Mouse (Mus musculus): ENCODE results near the gene Cfap157. TPM values are rescaled to one million over a fixed set of nuclear protein-coding genes. Genes with fewer than 3 reads are reported as not detected.

Cfap157 gene
- polyA plus RNA-seq, 1 experiment from 2014 or later: 0.45 TPM

- Histone ChIP-seq H3K27ac (no peak overlapping the region), H3K4me2 (ENCODE audit: low read length) (no peak overlapping the region), H3K27me3 (ENCODE audit: insufficient read depth, low read length) (no peaks in the 10 kb centered on the region), H3K4me1 (replicated peaks; ENCODE audit: insufficient read depth, low read length) (no peaks in the 10 kb centered on the region), H3K36me3 (ENCODE audit: insufficient read depth, low read length) (0 out of 2 replicates have a peak, but pooled peaks cover 6% of the 10 kb centered on the region), H3K9me3 (replicated peaks; ENCODE audit: low read length) (no peaks in the 10 kb centered on the region), H3K4me3 (replicated peaks; ENCODE audit: low read depth, low read length) (no peak overlapping the region), H3K9ac (ENCODE audit: low read depth, low read length) (no peak overlapping the region)
- 93% methylated on average over 2 of the region's 2 CpGs for WGBS
- ATAC-seq (replicated peaks; ENCODE audit: low FRiP score, low read depth): no peak
- no peak for DNase-seq (ENCODE audit: low spot score)
- no peak for TF ChIP-seq CTCF (IDR thresholded peaks at IDR 0.05; ENCODE audit: low read depth)
These were observed 32.3 kb upstream of the Cfap157 start for GRCm38 (mm10) chr2:32816497-32816896.

- no peak overlapping the region for H3K27ac ChIP-seq
- H3K27me3 ChIP-seq (ENCODE audit: insufficient read depth, low read length): no peaks in the 10 kb centered on the region
- WGBS: 69% methylated on average over 8 of the region's 8 CpGs
- 0 out of 2 replicates have a peak, but pooled peaks cover 10% of the 10 kb centered on the region for H3K36me3 ChIP-seq (ENCODE audit: insufficient read depth, low read length)
- H3K4me3 ChIP-seq (replicated peaks; ENCODE audit: low read depth, low read length): no peak overlapping the region
- no peaks in the 10 kb centered on the region for H3K4me1 ChIP-seq (replicated peaks; ENCODE audit: insufficient read depth, low read length)
- H3K9ac ChIP-seq (ENCODE audit: low read depth, low read length): no peak overlapping the region
- no peaks in the 10 kb centered on the region for H3K9me3 ChIP-seq (replicated peaks; ENCODE audit: low read length)
- H3K4me2 ChIP-seq (ENCODE audit: low read length): no peak overlapping the region
- TF ChIP-seq CTCF (IDR thresholded peaks at IDR 0.05; ENCODE audit: low read depth): no peak
- DNase-seq (ENCODE audit: low spot score) (no peak), ATAC-seq (replicated peaks; ENCODE audit: low FRiP score, low read depth) (no peak)
These were observed 27.7 kb upstream of the Cfap157 start for GRCm38 (mm10) chr2:32811959-32812358.

GRCm38 (mm10) chr2:32808816-32809566, 24.8 kb upstream of the Cfap157 start:
- Histone ChIP-seq H3K4me1 (replicated peaks; ENCODE audit: insufficient read depth, low read length) (no peaks in the 10 kb centered on the region), H3K27ac (no peak overlapping the region), H3K4me3 (replicated peaks; ENCODE audit: low read depth, low read length) (no peak overlapping the region), H3K4me2 (ENCODE audit: low read length) (no peak overlapping the region), H3K27me3 (ENCODE audit: insufficient read depth, low read length) (no peaks in the 10 kb centered on the region), H3K9ac (ENCODE audit: low read depth, low read length) (no peak overlapping the region), H3K36me3 (ENCODE audit: insufficient read depth, low read length) (0 out of 2 replicates have a peak, but pooled peaks cover 4% of the 10 kb centered on the region), H3K9me3 (replicated peaks; ENCODE audit: low read length) (no peaks in the 10 kb centered on the region)
- no peak for TF ChIP-seq CTCF (IDR thresholded peaks at IDR 0.05; ENCODE audit: low read depth)
- no peak for DNase-seq (ENCODE audit: low spot score)
- 89% methylated on average over 14 of the region's 14 CpGs for WGBS
- no peak for ATAC-seq (replicated peaks; ENCODE audit: low FRiP score, low read depth)

GRCm38 (mm10) chr2:32798251-32798962, 14.2 kb upstream of the Cfap157 start:
- no peak for DNase-seq (ENCODE audit: low spot score)
- Histone ChIP-seq H3K36me3 (ENCODE audit: insufficient read depth, low read length) (0 out of 2 replicates have a peak, but pooled peaks cover 14% of the 10 kb centered on the region), H3K9ac (ENCODE audit: low read depth, low read length) (no peak overlapping the region), H3K9me3 (replicated peaks; ENCODE audit: low read length) (no peaks in the 10 kb centered on the region), H3K4me2 (ENCODE audit: low read length) (no peak overlapping the region), H3K4me1 (replicated peaks; ENCODE audit: insufficient read depth, low read length) (no peaks in the 10 kb centered on the region), H3K4me3 (replicated peaks; ENCODE audit: low read depth, low read length) (no peak overlapping the region), H3K27me3 (ENCODE audit: insufficient read depth, low read length) (no peaks in the 10 kb centered on the region), H3K27ac (no peak overlapping the region)
- no peak for ATAC-seq (replicated peaks; ENCODE audit: low FRiP score, low read depth)
- no peak for TF ChIP-seq CTCF (IDR thresholded peaks at IDR 0.05; ENCODE audit: low read depth)
- 49% methylated on average over 10 of the region's 10 CpGs for WGBS

GRCm38 (mm10) chr2:32795748-32796418, 11.7 kb upstream of the Cfap157 start:
- DNase-seq (ENCODE audit: low spot score) (no peak), ATAC-seq (replicated peaks; ENCODE audit: low FRiP score, low read depth) (no peak)
- no peak overlapping the region for H3K4me2 ChIP-seq (ENCODE audit: low read length)
- no peak overlapping the region for H3K9ac ChIP-seq (ENCODE audit: low read depth, low read length)
- H3K4me3 ChIP-seq (replicated peaks; ENCODE audit: low read depth, low read length): no peak overlapping the region
- H3K27ac ChIP-seq: no peak overlapping the region
- no peaks in the 10 kb centered on the region for H3K27me3 ChIP-seq (ENCODE audit: insufficient read depth, low read length)
- 0 out of 2 replicates have a peak, but pooled peaks cover 14% of the 10 kb centered on the region for H3K36me3 ChIP-seq (ENCODE audit: insufficient read depth, low read length)
- WGBS: 85% methylated on average over 13 of the region's 13 CpGs
- TF ChIP-seq CTCF (IDR thresholded peaks at IDR 0.05; ENCODE audit: low read depth): no peak
- H3K9me3 ChIP-seq (replicated peaks; ENCODE audit: low read length): no peaks in the 10 kb centered on the region
- no peaks in the 10 kb centered on the region for H3K4me1 ChIP-seq (replicated peaks; ENCODE audit: insufficient read depth, low read length)

GRCm38 (mm10) chr2:32791297-32791696, 7.1 kb upstream of the Cfap157 start:
- H3K36me3 ChIP-seq (ENCODE audit: insufficient read depth, low read length): no peaks in the 10 kb centered on the region
- H3K27me3 ChIP-seq (ENCODE audit: insufficient read depth, low read length): no peaks in the 10 kb centered on the region
- H3K9ac ChIP-seq (ENCODE audit: low read depth, low read length): no peak overlapping the region
- no peak overlapping the region for H3K4me3 ChIP-seq (replicated peaks; ENCODE audit: low read depth, low read length)
- no peaks in the 10 kb centered on the region for H3K9me3 ChIP-seq (replicated peaks; ENCODE audit: low read length)
- H3K27ac ChIP-seq: no peak overlapping the region
- TF ChIP-seq CTCF (IDR thresholded peaks at IDR 0.05; ENCODE audit: low read depth): no peak
- ATAC-seq (replicated peaks; ENCODE audit: low FRiP score, low read depth): no peak
- H3K4me1 ChIP-seq (replicated peaks; ENCODE audit: insufficient read depth, low read length): no peaks in the 10 kb centered on the region
- WGBS: 76% methylated on average over 6 of the region's 6 CpGs
- H3K4me2 ChIP-seq (ENCODE audit: low read length): no peak overlapping the region
- no peak for DNase-seq (ENCODE audit: low spot score)

All from kidney, postnatal 0 days (tissue).